Mouse (Mus musculus): ENCODE data around the gene Olfr112.
"Not testable (repeated sequence)": the region's sequence is repeated elsewhere in the genome, so short reads cannot be mapped to it uniquely, and the experiment has no call there.

Gene Olfr112

DNA sequence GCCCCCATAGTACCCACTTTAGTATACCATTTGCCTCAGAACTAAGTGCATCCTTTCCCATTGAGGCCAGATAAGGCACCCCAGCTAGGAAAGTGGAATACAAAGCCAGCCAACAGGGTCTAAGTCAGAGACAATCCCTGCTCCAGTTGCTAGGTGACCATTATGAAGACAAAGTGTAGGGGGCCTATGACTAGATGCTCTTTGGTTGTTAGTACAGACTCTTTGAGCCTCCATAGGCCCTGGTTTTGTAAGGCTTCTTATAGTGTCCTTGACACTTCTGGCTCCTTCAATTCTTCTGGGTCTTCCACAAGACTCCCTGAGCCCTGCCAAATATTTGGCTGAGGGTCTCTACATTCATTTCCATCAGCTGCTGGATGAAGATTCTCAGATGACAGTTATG is at the start of gene Olfr112:
Gene Olfr112 (minus strand): TSS at position 101 of the 400 bp plus-strand sequence.
- DNase-seq = no peak

DNA sequence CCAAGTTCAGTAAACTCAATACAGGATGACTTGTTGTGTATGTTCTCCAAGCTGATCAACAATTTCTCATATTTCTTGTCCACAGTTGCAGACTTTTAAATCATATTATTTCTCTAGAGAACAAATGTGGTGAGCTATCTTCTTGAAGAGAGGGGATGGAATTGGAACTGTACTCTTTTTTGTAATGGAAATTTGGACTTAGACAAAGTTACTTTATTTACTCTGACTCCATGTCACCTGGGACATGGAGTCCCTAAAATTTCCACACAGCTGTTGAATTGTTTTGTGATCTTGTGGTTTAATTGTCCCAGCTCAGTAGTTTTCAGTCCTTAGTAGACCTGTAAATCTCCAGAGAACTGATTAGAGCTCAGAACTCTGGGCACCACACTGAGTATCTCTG is 23.4 kb upstream of the Olfr112 start, which contains the start of gene Olfr114:
Gene Olfr114 (minus strand): TSS at position 101 of the 400 bp plus-strand sequence.
- DNase-seq = no peak

- no peak for DNase-seq
Measured at GRCm38 (mm10) chr17:37577563-37577962, 8.3 kb upstream of the Olfr112 start, which contains the start of gene Olfr113. Gene Olfr113, minus strand, starts transcription at chr17:37577663.

DNA sequence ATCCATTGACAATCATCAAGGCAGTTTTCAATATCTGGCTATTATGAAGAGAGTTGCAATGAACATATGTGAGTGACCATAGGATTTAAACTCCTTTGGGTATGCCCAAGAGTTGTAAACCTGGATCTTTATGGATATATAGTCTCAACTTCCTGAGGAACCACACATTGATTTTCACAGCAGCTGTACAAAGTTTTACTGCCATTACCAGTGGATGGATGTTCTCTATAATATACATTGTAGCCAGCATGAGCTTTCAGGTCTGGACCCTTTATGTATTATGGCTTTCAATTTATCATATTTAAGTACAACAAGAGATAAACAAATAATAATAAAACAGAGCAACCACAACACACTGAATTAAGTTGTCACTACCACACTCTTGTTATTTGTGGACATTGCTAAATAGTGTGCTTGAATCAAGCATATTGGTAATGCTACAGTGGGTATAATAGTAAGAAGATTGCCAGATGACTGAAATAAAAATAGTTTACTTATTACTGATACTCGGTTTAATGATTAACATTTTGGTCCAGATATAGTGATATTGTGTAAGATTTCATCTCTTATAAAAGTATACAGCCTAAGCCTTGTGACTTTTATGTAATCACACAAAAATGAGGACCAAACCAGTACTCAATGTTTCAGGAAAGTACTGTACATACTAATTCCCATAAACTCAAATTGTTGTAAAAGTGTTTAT is 10.2 kb downstream of the Olfr112 start:
- no peak for DNase-seq

- DNase-seq = no peak
Measured at GRCm38 (mm10) chr17:37543800-37544435, 25.3 kb downstream of the Olfr112 start.

DNA sequence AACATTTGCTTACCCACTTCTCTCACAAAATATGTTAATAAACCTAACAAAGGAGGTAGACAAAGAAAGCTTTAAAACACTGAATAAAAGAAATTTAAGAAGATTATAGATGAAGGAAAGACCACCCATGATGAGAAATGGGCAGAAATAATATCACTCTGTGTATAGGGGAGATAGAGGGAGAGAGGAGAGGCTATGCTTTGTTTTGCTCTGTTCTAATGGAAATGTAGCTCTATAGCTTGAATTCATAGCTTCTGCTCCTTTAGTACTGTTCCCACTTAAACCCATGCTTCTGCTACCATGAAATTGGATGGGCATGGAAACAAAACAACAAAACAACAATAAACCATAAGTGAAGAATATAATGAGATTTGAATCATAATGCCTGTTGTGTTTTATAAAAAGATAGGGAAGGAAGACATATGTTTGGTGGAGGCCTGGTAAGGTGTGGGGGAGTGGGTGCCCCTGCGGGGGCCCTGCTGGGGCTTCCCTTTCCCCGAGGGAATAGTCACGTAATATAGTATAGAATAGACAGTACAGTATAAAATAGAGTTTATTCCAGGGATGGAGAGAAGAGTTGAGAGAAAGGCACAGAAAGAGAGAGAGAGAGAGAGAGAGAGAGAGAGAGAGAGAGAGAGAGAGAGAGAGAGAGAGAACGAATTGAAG is 27.7 kb downstream of the Olfr112 start:
- DNase-seq = no peak

DNA sequence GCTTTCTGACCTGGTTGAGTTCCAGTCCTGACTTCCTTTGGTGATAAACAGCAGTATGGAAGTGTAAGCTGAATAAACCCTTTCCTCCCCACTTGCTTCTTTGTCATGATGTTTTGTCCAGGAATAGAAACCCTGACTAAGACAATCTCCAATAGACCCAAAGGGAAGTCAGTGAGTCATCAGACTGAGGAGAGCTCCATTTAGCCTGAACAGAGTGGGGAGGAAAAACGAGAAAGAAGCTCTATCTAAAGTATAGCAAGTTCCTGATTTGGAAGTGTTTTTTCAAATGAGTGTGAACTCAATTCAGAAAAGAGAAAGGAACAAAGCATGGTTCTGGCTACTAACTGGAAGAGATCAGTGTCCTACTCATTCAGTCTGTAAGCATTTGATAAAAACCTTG is 30.8 kb downstream of the Olfr112 start:
- DNase-seq = not testable (repeated sequence)

GRCm38 (mm10) chr17:37535173-37535572 is 34.1 kb downstream of the Olfr112 start:
- no peak for DNase-seq

- not testable (repeated sequence) for DNase-seq
Measured at GRCm38 (mm10) chr17:37525427-37525826, 43.8 kb downstream of the Olfr112 start.

DNA sequence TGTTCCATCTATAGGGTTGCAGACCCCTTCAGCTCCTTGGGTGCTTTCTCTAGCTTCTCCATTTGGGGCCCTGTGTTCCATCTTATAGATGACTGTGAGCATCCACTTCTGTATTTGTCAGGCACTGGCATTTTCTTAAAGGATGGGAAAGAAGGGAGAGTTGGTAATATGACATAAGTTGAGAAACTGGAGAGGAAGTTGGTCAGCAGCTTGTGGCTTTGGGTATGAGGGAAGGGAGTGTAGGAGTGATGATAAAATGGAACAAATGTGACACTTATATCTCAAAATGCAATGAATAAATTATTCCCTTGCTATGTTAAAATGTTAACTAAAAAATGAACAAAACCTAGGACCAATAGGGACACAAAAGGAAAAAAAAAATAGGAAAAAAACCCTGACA is 44.6 kb downstream of the Olfr112 start:
- not testable (repeated sequence) for DNase-seq
